Mouse (Mus musculus) Muller cell, postnatal 12 days (primary cell): ENCODE data around the gene Olfr1396.
"Not testable (repeated sequence)": the region's sequence is repeated elsewhere in the genome, so short reads cannot be mapped to it uniquely, and the experiment has no call there.

Experiments used
- DNase-seq: peaks from one replicate; pipeline ENCODE4 v3.0.0-alpha.2; 2015; ENCODE audit errors: inconsistent ontology term

Olfr1396 gene

DNA sequence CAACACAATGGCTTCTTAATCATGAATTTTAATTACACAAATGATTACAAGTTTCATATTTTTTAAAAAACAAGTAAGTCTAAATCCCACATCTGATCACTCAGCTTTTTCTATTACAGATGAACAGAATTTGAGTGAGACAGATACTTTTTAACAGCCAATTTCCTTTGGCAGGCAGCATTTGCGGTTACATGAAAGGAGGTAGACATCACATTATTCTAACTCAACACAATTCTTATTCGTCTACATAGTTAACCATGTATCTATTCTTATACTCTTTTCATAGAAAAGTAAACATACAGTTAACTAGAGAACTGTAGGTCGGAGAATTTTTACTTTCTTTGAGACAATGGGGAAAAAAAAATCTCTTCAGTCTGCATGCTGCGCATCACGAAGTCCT is 24.1 kb downstream of the Olfr1396 start:
- no peak for DNase-seq

DNA sequence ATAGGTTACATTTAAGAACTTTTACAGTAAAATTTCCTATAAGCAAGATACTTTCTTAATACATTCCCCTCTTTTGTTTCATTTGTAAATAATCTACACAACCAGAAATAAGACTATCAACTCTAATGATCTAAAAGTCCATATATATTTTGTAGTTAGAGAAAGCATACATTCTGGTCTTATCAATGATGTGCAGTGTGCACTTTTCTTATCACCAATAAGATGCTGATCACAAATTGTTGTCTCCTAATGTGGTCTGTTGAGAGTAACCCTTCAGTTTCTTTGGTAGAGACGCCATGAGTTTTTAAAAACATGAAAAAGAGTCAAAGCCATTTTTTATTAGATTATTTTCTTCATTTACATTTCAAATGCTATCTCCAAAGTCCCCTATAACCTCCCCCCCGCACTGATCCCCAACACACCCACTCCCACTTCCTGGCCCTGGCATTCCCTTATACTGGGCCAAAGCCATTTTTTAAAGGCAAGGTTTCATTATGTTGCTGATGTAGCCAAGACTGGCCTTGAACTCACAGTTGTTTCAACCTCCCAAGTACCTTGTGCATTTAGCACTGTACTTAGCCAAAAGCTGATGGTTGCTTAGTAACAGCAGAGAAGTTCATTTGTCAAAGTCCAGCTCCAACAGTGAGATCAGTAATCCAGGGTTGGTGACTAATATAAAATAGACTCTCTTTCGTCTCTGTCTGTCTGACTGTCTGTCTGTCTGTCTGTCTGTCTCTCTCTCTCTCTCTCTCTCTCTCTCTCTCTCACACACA is 24.8 kb downstream of the Olfr1396 start:
- DNase-seq, result peak; percentile 15

DNA sequence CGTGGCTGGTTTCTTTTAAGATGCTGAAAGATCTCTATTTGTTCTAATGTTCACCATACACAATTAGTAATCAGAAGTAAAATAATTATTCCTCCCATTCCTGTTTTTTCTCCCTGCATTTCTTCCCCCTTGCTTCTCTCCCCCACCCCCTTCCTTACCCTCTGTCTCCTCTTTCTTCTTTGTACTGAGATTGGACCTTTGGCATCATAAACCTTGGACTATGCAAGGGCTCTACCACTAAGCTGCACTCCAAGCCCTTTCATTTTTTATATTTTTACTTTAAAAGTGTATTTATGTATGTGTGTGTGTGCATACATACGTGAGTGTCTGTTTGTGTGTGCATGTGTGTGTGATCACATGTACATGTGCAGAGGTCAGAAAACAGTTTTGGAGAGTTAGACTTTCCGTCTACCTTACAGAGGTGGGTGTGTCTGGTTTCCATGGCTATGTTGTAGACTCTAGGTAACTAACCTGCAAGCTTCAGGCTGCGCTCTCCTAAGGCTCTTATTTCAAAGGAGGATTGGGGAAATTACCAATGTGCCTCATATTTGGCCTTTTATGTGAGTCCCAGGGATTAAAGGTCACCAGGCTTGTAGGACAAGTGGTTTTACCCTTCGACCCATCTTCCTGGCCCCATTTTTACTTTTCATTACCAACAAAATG is 25.6 kb downstream of the Olfr1396 start:
- no peak for DNase-seq

DNA sequence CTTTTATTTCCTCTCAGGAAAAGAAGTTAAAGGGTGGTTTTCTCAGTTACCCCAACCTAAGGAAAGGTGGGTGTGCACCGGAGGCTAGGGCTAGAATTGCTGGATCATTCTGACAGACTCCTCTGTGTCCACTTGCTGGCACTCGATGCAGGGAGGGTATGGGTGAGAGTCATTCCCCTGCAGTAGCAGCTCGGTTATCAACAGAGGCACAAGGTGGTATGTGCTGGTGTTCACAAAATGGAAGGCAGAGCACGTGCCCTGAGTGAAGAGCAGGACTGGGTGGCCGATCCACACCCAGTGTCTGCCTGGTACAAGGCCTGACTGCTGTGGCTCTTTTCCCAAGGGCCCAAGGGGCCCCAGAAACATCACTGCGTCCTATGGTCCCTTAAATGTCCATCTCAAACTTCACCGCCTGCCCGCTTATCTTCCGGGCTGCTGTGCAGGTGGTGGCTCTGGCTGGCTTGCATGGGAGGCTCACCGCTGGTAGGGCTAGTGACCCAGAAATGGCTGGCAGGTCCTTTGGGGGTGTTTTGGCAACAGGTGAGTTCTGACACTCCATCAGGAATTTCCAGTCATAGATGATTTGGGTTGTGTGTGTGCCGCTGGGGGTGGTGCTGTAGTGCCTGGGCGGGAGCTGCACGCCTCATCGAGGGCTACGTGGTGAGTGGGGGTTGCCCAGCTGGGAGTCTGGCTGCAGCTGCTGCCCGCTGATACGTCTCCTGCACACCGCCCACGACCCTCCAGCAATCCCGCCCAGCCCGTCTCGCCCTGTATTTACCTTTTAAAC is 26.7 kb downstream of the Olfr1396 start:
- DNase-seq, result no peak

DNA sequence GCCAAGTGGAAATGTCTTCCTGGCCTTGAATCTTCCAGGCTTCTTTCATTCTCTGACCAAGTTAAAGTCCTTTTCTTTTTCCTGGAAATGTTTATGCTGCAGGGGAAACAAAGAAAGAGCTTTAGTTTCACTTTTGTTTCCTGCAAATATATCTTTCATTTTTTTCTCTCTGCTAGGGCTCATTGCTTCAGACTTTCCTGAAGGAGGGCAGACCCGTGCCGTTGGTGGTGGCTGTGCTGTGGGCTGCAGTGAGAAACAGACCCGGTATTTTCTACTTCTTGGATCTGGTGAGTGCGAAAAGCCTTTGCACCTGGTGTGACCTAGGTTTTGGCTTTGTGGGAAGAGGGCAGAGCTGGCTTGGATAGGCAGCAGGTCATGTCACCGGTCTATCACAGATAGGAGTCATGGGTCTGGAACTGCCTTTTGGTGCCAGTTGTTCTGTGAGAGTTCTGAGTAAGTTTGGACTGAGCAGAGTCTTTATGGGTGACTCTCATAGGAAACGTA is 27.8 kb downstream of the Olfr1396 start:
- peak; percentile 24 for DNase-seq

DNA sequence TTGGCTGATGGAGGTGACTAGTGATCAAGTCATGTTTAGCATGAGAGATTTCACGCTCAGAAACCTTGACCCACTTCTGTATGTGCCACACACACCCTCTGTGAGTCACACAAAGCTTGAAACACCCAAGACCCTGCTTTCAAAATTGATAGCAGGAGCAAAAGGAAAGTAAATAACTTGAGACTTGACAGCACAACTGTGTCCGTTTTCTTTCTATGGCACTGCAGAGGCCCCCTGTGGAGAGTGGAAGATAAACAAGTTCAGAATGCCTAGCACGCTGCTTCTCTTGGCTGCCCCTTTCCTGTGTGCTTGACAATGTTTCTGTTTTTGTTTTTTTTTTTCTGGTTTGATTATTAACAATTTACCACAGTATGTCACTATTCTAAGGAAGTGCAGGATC is 29.8 kb downstream of the Olfr1396 start:
- DNase-seq, result peak; percentile 50

DNA sequence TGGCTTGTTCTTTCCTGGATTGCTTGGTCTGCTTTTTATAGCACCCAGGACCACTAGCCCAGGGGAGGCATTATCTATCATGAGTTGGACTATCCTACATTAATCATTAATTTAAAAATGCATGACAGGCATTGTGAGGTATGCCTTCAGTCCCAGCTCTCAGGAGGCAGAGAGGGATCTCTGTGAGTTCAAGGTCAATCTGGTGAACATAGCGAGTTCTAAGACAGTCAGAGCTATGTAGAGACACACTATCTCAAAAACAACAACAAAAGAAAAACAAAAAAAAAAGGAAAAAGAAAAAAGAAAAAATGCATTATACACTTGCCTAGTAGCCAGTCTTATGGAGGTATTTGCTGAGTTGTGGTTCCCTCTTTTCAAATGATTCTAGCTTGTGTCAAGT is 30.3 kb downstream of the Olfr1396 start:
- DNase-seq, result no peak

DNA sequence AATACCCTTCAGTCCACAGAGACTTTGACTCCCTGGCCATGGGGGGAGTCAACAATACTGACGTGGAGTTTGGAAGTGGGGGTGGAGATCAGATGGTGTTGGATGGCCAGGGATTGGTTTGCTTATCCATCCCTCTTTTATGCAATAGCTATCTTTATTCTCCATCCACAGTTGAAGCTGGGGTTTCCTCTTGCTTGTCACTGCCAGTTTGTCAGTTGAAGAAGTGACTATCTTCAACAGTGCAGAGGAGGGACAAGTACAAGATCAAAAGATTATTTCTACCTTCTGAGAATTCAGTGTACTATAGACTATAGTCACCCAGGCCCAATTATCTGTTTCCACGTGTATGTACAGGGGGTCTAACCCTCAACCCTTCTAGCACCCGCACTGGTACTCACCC is 30.9 kb downstream of the Olfr1396 start:
- no peak for DNase-seq

DNA sequence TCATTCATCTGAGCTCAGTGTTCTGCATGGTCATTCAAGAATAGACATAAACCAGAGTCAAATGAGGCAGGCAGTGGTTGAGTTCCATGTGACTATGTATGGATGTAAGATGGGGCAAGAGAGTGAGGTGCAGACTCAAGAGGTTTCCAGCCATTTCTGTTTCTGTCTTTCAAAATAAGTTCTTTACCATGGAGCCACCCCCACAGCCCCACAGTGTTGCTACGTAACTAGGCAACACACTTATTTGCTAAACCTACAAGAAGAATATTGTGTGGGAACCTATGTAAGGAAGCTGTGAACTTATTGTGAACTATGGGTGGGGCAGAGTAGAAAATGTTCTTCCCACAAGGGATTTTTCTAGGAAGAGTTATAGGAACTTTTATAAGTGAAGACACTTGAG is 31.5 kb downstream of the Olfr1396 start:
- no peak for DNase-seq

DNA sequence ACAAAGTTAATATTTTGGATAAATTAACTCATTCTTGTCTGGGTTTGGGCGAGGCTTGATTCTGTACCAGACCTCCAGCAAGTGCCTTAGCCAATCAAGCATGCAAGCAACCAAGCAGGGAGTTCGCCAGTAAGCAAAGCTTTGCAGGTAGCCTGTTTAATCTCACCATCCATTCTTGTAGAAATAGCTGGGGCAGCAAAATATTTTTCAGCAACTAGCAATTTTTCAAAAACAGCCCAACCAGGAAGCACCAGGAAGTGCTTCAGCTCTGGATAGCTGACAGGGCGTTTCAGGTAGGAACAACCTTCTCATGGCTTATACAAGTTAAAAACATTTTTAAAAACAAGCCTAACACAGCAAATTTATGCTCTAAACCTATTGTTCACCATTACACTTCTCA is 32.8 kb downstream of the Olfr1396 start:
- no peak for DNase-seq

DNA sequence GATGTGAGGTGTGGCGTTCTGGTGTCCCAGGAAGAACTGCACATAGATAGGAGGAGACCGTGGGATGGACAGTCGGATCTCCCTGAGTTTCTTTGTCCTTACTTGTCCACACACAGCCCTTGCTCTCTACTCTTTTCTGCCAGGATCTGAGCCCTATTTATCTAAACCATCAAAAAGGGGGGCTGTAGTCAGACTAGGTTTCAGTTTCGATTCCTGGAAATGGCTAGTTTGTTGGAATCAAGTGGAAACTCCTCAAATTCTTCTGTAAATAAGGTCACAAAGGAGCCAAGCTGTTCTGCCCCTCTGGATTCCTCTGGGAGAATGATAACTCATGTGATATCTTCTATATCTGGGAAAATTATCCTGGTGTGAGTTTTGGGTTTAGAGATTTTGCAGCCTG is 33.3 kb downstream of the Olfr1396 start:
- DNase-seq, result peak; percentile 21

DNA sequence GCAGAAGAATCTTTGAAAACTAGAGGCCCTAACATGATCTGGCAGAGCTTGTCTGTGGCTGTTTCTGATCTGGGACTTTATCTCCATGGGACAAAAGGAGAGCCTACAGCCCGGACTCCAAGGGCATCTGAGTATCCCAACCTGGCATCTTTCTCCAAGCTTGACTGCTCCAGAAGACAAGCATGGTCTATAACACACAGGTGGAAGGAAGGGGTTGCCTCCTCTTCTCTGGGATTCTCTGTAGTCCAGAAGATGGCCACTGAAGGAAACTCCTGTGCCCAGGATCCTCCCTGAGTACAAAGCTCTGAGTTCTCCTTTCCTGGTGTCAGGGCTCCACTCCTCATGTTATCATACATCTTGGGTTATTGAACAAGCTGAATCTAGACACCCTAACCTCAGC is 34.0 kb downstream of the Olfr1396 start:
- DNase-seq, result no peak

DNA sequence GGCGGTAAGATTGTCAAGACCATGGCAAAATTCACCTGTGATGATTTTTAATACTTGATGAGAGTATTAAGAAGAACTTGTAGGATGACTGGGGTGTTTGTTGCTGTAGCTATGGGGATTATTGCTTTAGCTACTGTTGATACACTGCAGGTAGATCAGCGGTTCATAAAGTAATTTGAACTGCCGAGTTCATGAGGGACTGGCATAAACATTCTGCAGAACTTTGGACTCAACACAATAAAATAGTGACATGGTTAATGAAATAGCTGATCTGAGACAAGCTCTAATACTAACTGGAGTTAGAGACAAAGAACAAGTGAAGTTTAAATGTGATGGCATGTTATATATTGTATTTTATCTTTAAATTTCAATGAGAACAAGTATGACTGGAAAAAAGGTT is 36.0 kb downstream of the Olfr1396 start:
- DNase-seq, result no peak

DNA sequence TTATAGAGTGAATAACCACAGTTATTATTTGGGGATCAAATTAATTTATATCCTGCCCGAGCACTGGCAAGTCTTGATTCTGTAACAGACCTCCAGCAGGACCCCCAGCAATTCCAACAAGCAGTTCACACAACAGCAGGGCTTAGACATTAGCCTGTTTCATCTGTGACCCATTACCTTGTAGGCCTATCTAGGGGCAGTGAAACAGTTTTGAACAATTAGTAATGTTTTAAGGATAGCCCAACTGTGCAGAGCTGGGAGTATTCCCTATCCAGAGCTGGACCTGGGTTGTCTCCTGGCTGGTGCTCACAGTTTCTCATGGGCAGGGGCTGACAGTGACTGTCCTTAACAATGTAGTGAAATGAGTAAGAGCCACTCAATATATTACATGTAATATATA is 37.7 kb downstream of the Olfr1396 start:
- no peak for DNase-seq

DNA sequence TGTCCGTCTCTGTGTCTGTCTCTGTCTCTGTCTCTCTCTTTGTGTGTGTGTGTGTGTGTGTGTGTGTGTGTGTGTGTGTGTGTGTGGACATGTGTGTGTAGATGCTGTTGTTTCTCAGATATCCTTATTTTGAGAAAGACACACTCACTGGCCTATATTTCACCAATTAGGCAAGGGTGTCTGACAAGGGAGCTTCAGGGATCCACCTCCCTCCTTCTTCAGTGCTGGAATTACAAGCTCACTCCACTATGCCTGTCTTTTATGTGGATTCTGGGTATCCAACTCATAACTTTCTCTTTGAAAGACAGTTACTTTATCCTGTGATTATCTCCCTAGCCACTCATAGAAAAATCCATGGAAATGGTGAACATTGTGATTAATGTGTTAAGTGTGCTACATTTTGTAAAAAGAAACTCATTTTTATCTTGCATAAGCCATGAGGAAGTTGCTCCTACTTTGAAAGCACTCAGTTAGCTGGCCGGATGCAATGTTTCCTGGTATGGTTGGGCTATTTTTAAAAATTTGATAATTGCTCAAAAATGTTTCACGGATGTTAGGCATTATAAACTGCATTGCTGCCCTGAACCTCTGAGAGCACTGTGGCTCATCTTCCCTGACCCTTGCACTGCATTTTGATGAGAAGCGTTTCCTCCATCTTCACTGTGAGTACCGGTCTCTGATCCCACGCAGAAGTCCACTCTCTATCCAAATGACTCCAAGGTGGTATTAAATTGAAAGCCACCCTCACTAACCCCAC is 38.5 kb downstream of the Olfr1396 start, which contains the start of gene Ifi47:
Ifi47 (plus strand) TSS at position 587 of the 757 bp plus-strand sequence.
- peak; percentile 79 for DNase-seq

DNA sequence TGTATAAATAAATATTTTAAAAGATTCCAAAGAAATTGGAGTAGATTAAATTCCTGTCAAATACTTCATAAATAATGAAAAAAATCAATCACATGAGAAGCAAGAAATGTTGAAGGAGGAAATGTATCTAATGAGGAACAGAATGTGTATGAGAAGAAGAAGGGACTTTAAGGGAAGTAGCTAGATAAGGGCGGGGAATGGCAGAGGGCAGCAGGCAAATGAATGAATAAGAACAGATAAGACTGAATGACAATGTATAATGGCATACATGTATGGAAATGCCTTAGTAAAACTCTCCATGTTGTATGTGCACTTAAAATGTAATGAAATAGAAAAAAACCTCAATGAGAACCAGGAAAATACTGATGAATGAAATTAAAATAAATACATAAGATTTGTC is 46.3 kb downstream of the Olfr1396 start:
- no peak for DNase-seq

DNA sequence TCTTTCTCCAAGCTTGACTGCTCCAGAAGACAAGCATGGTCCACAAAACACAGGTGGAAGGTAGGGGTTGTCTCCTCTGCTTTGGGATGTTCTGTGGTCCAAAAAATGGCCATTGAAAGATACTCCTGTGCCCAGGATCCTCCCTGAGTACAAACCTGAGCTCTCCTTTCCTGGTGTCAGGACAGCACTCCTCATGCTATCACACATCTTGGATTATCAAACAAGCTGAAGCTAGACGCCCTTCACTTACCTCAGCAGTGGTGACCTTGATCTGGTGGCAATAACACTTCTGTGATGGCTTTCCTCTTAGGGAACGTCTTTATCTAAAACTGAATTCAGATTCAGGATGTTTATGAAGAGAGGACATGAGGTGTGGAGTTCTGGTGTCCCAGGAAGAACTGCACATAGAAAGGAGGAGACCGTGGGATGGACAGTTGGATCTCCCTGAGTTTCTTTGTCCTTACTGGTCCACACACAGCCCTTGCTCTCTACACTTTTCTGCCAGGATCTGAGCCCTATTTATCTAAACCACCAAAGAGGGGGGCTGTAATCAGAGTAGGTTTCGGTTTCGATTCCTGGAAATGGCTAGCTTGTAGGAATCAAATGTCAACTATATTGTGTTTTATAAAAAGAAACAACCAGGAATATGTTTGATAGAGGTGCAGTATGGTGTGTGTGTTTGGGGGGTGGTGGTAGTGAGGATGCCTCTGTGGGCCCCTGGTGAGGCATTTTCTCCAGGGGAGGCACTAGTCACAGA is 50.8 kb downstream of the Olfr1396 start, which contains the start of gene Tgtp2:
Tgtp2 (minus strand) TSS at position 494 of the 757 bp plus-strand sequence.
- DNase-seq, result not testable (repeated sequence)

DNA sequence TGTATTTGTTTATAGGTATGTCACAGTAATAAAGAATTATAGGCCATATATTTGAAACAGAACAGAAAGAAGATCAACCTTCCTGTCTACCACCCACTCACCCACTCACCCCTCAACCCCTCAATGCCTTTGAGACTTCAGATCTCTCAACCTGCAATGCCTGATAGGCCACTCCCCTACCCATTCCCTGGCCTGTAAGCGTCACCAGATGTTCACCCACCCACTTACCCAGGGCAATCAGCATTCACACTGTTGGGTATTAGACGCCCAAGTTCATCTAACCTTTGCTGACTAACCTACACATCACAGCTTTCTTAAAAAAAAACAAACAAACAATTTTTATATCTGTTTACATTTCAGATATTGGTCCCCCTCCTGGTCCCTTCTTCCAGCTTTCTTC is 52.8 kb downstream of the Olfr1396 start:
- not testable (repeated sequence) for DNase-seq

DNA sequence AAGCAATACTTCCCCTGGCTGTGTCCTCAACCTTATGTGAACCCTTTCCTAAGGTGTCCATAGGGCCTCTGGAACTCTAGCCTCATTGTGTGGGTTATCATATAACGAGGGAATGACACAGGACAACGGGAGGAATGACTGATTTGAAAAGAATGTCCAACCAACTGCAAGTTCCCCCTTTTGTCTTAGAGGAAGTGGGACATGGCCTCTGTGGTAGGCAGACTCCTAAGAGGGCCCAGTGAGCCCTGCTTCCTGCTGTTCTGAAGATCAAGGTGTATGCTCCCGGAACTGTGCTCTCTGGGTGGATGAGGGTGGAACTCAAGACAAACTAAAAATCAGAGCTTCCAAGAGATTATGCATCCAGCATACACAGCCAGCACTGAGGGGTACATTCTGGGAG is 54.6 kb downstream of the Olfr1396 start:
- DNase-seq, result not testable (repeated sequence)
